Mouse (Mus musculus) heart, embryonic 10.5 days (tissue): Measurements from ENCODE around the gene Gm10024. TPM values are rescaled to one million over a fixed set of nuclear protein-coding genes. Genes with fewer than 3 reads are reported as not detected.
"Not testable (repeated sequence)": the region's sequence is repeated elsewhere in the genome, so short reads cannot be mapped to it uniquely, and the experiment has no call there.

ENCODE experiments used
- DNase-seq: peaks from one replicate; pipeline ENCODE4 v3.0.0-alpha.2; 2017; ENCODE audit warnings: low spot score
- H3K27ac ChIP-seq: fragments of 300-500 bp; sonication (generic); 2 replicates; pipeline ENCODE4 v1.5.1; 2016; ENCODE audit warnings: mild to moderate bottlenecking
- H3K27me3 ChIP-seq: fragments of 300-500 bp; sonication (generic); 2 replicates; pipeline ENCODE4 v1.6.1; 2016; ENCODE audit warnings: mild to moderate bottlenecking; ENCODE audit not compliant: poor library complexity, insufficient read depth, severe bottlenecking
- H3K36me3 ChIP-seq: fragments of 300-500 bp; sonication (generic); 2 replicates; pipeline ENCODE4 v1.6.1; 2016; ENCODE audit warnings: mild to moderate bottlenecking, moderate library complexity
- H3K4me1 ChIP-seq: fragments of 300-500 bp; sonication (generic); 2 replicates; pipeline ENCODE4 v1.6.1; 2016; ENCODE audit warnings: mild to moderate bottlenecking
- H3K4me3 ChIP-seq: fragments of 300-500 bp; sonication (generic); 2 replicates; pipeline ENCODE4 v1.5.1; 2016; ENCODE audit warnings: mild to moderate bottlenecking, moderate library complexity
- H3K9me3 ChIP-seq: fragments of 300-500 bp; sonication (generic); 2 replicates; pipeline ENCODE4 v1.6.1; 2016; ENCODE audit warnings: mild to moderate bottlenecking, moderate library complexity
- WGBS: fragments of 180-500 bp; shearing (Covaris S2); methylation state at CpG from one replicate; pipeline ENCODE4 v1.1.7; 2016; 5-methylcytosine and 5-hydroxymethylcytosine counted together
- polyA plus RNA-seq: library from polyadenylated mRNA; unstranded; fragments of >200 nt; fragmentation: Nextera tagmentation; extraction: Ambion mirVana; gene quantifications from 2 replicates; pipeline ENCODE4 v1.2.1, GENCODE M21; 2016

Gene Gm10024
- not detected in 2 replicates for polyA plus RNA-seq

GRCm38 (mm10) chr10:77711157-77711556 lies at the start of gene Gm10024:
Gene Gm10024, plus strand, starts transcription at chr10:77711457.
- not testable (repeated sequence) for H3K4me1 ChIP-seq, DNase-seq, H3K27me3 ChIP-seq, H3K4me3 ChIP-seq, H3K27ac ChIP-seq, H3K36me3 ChIP-seq, H3K9me3 ChIP-seq

- 34% methylated on average over 43 of the region's 43 CpGs for WGBS
- Histone ChIP-seq H3K27me3 (peaks cover 39% of the 10 kb centered on the region), H3K9me3 (0 out of 2 replicates have a peak, but pooled peaks cover 4% of the 10 kb centered on the region), H3K4me3 (peak overlapping the region; percentile 39), H3K27ac (no peak overlapping the region), H3K4me1 (0 out of 2 replicates have a peak, but pooled peaks cover 5% of the 10 kb centered on the region), H3K36me3 (no peaks in the 10 kb centered on the region)
- DNase-seq, result no peak
These were observed 47.1 kb upstream of the Gm10024 start for GRCm38 (mm10) chr10:77663949-77664665.

GRCm38 (mm10) chr10:77666342-77666741 lies 44.9 kb upstream of the Gm10024 start:
- peaks cover 39% of the 10 kb centered on the region for H3K27me3 ChIP-seq
- 84% methylated on average over 8 of the region's 8 CpGs for WGBS
- 0 out of 2 replicates have a peak, but pooled peaks cover 5% of the 10 kb centered on the region for H3K4me1 ChIP-seq
- DNase-seq, result no peak
- no peak overlapping the region for H3K4me3 ChIP-seq
- H3K36me3 ChIP-seq, result no peaks in the 10 kb centered on the region
- no peak overlapping the region for H3K27ac ChIP-seq
- no peaks in the 10 kb centered on the region for H3K9me3 ChIP-seq

GRCm38 (mm10) chr10:77667402-77667801 lies 43.9 kb upstream of the Gm10024 start:
- DNase-seq, result no peak
- 80% methylated on average over 4 of the region's 4 CpGs for WGBS
- Histone ChIP-seq H3K9me3 (no peaks in the 10 kb centered on the region), H3K27ac (no peak overlapping the region), H3K4me3 (no peak overlapping the region), H3K27me3 (peaks cover 39% of the 10 kb centered on the region), H3K36me3 (no peaks in the 10 kb centered on the region), H3K4me1 (0 out of 2 replicates have a peak, but pooled peaks cover 5% of the 10 kb centered on the region)

- DNase-seq, result no peak
- 77% methylated on average over 4 of the region's 4 CpGs for WGBS
- Histone ChIP-seq H3K4me3 (no peak overlapping the region), H3K36me3 (no peaks in the 10 kb centered on the region), H3K4me1 (no peaks in the 10 kb centered on the region), H3K9me3 (no peaks in the 10 kb centered on the region), H3K27ac (0 out of 2 replicates have a peak overlapping the region, but pooled peaks have one; percentile 3), H3K27me3 (peaks cover 27% of the 10 kb centered on the region)
These were observed 40.5 kb upstream of the Gm10024 start for GRCm38 (mm10) chr10:77670710-77671109.

- no peak overlapping the region for H3K4me3 ChIP-seq
- 18% methylated on average over 4 of the region's 4 CpGs for WGBS
- peak; percentile 88 for DNase-seq
- no peaks in the 10 kb centered on the region for H3K36me3 ChIP-seq
- H3K27ac ChIP-seq, result no peak overlapping the region
- H3K9me3 ChIP-seq, result no peaks in the 10 kb centered on the region
- no peaks in the 10 kb centered on the region for H3K4me1 ChIP-seq
- peaks cover 29% of the 10 kb centered on the region for H3K27me3 ChIP-seq
These were observed 39.7 kb upstream of the Gm10024 start for GRCm38 (mm10) chr10:77671519-77671918.

GRCm38 (mm10) chr10:77673765-77674164 lies 37.5 kb upstream of the Gm10024 start:
- WGBS, result 55% methylated on average over 13 of the region's 13 CpGs
- no peak for DNase-seq
- peaks cover 46% of the 10 kb centered on the region for H3K27me3 ChIP-seq

GRCm38 (mm10) chr10:77677562-77677961 lies 33.7 kb upstream of the Gm10024 start:
- H3K4me1 ChIP-seq, result peaks cover 13% of the 10 kb centered on the region
- under 1% methylated on average over 35 of the region's 35 CpGs for WGBS
- peaks cover 67% of the 10 kb centered on the region for H3K27me3 ChIP-seq
- H3K4me3 ChIP-seq, result peak overlapping the region; percentile 56
- 0 out of 2 replicates have a peak overlapping the region, but pooled peaks have one; percentile 7 for H3K27ac ChIP-seq
- no peak for DNase-seq
- H3K36me3 ChIP-seq, result no peaks in the 10 kb centered on the region
- no peaks in the 10 kb centered on the region for H3K9me3 ChIP-seq

More at GRCm38 (mm10) chr10:77673765-77674164, 37.5 kb upstream of the Gm10024 start:
- Histone ChIP-seq H3K9me3 (no peaks in the 10 kb centered on the region), H3K4me3 (no peak overlapping the region), H3K4me1 (peaks cover 13% of the 10 kb centered on the region), H3K27ac (no peak overlapping the region), H3K36me3 (no peaks in the 10 kb centered on the region)

GRCm38 (mm10) chr10:77682994-77683393 lies 28.3 kb upstream of the Gm10024 start:
- no peak overlapping the region for H3K4me3 ChIP-seq
- peaks cover 24% of the 10 kb centered on the region for H3K4me1 ChIP-seq
- no peaks in the 10 kb centered on the region for H3K9me3 ChIP-seq
- WGBS, result 70% methylated on average over 7 of the region's 7 CpGs
- H3K27ac ChIP-seq, result no peak overlapping the region
- H3K27me3 ChIP-seq, result peaks cover 84% of the 10 kb centered on the region
- DNase-seq, result no peak
- no peaks in the 10 kb centered on the region for H3K36me3 ChIP-seq

- Histone ChIP-seq H3K27ac (no peak overlapping the region), H3K27me3 (peaks cover 84% of the 10 kb centered on the region), H3K4me3 (no peak overlapping the region), H3K36me3 (no peaks in the 10 kb centered on the region), H3K9me3 (no peaks in the 10 kb centered on the region), H3K4me1 (peaks cover 20% of the 10 kb centered on the region)
- DNase-seq, result no peak
- 37% methylated on average over 8 of the region's 8 CpGs for WGBS
These were observed 27.1 kb upstream of the Gm10024 start for GRCm38 (mm10) chr10:77684181-77684580.

GRCm38 (mm10) chr10:77685895-77686664 lies 25.2 kb upstream of the Gm10024 start, which contains the start of gene Tspear:
Gene Tspear, plus strand, starts transcription at chr10:77686569.
- Histone ChIP-seq H3K4me3 (peak within 1 kb of the TSS; percentile 39), H3K9me3 (no peaks in the 10 kb centered on the region), H3K27me3 (peaks cover 85% of the 10 kb centered on the region), H3K4me1 (peaks cover 20% of the 10 kb centered on the region), H3K36me3 (no peaks in the 10 kb centered on the region), H3K27ac (no peak within 1 kb of the TSS)
- no peak for DNase-seq
- 2% methylated on average over 22 of the region's 22 CpGs for WGBS

GRCm38 (mm10) chr10:77687021-77687420 lies 24.2 kb upstream of the Gm10024 start:
- Histone ChIP-seq H3K4me1 (peaks cover 20% of the 10 kb centered on the region), H3K9me3 (no peaks in the 10 kb centered on the region), H3K27me3 (peaks cover 91% of the 10 kb centered on the region), H3K36me3 (no peaks in the 10 kb centered on the region), H3K4me3 (no peak overlapping the region), H3K27ac (no peak overlapping the region)
- no peak for DNase-seq
- 15% methylated on average over 10 of the region's 10 CpGs for WGBS

- H3K4me3 ChIP-seq, H3K36me3 ChIP-seq, H3K27ac ChIP-seq, H3K9me3 ChIP-seq, DNase-seq: not testable (repeated sequence)
- 65% methylated on average over 3 of the region's 3 CpGs for WGBS
- Histone ChIP-seq H3K27me3 (peaks cover 67% of the 10 kb centered on the region), H3K4me1 (peaks cover 14% of the 10 kb centered on the region)
These were observed 20.9 kb upstream of the Gm10024 start, which contains the start of gene Gm19402 for GRCm38 (mm10) chr10:77690356-77690807. Gene Gm19402, minus strand, starts transcription at chr10:77690757.
